Mouse (Mus musculus) cerebellum, adult 11 months (tissue): Measurements from ENCODE around the gene Lman2.
A peak's percentile ranks its signal among the peaks of the same experiment; 100 is the strongest.

ENCODE experiments used
- DNase-seq: peaks from one replicate; pipeline ENCODE4 v3.0.0; 2022

Lman2 gene

GRCm38 (mm10) chr13:55370234-55370633 is 7.7 kb upstream of the Lman2 start:
- no peak for DNase-seq

GRCm38 (mm10) chr13:55369531-55370114 is 7.0 kb upstream of the Lman2 start, which contains the start of gene Rgs14:
Rgs14 (plus strand) TSS chr13:55369732.
- no peak for DNase-seq

GRCm38 (mm10) chr13:55368401-55368800 is 5.8 kb upstream of the Lman2 start:
- no peak for DNase-seq

- peak; percentile 38 for DNase-seq
Observed at GRCm38 (mm10) chr13:55361974-55362452, 570 bp downstream of the Lman2 start.

GRCm38 (mm10) chr13:55361145-55361544 is 1.4 kb downstream of the Lman2 start:
- no peak for DNase-seq

- no peak for DNase-seq
Observed at GRCm38 (mm10) chr13:55346745-55347144, 15.8 kb downstream of the Lman2 start.

- DNase-seq: no peak
Observed at GRCm38 (mm10) chr13:55344286-55344685, 18.3 kb downstream of the Lman2 start.

- no peak for DNase-seq
Observed at GRCm38 (mm10) chr13:55342469-55342868, 20.1 kb downstream of the Lman2 start.

GRCm38 (mm10) chr13:55339259-55339658 is 23.3 kb downstream of the Lman2 start:
- DNase-seq: no peak

GRCm38 (mm10) chr13:55338131-55339054 is 24.2 kb downstream of the Lman2 start:
- no peak for DNase-seq

GRCm38 (mm10) chr13:55337341-55337975 is 25.1 kb downstream of the Lman2 start:
- no peak for DNase-seq

- no peak for DNase-seq
Observed at GRCm38 (mm10) chr13:55335701-55336100, 26.9 kb downstream of the Lman2 start.

GRCm38 (mm10) chr13:55332331-55332730 is 30.3 kb downstream of the Lman2 start:
- no peak for DNase-seq

- no peak for DNase-seq
Observed at GRCm38 (mm10) chr13:55330567-55331400, 31.8 kb downstream of the Lman2 start.

GRCm38 (mm10) chr13:55329683-55330566 is 32.7 kb downstream of the Lman2 start, which contains the start of gene Mxd3:
Mxd3 (minus strand) TSS chr13:55329823.
- DNase-seq: peak; percentile 59

- no peak for DNase-seq
Observed at GRCm38 (mm10) chr13:55329109-55329682, 33.4 kb downstream of the Lman2 start.

GRCm38 (mm10) chr13:55328641-55329040 is 33.9 kb downstream of the Lman2 start:
- DNase-seq: no peak

- no peak for DNase-seq
Observed at GRCm38 (mm10) chr13:55328171-55328570, 34.4 kb downstream of the Lman2 start.

GRCm38 (mm10) chr13:55327633-55328032 is 35.0 kb downstream of the Lman2 start:
- peak; percentile 78 for DNase-seq

GRCm38 (mm10) chr13:55327169-55327568 is 35.4 kb downstream of the Lman2 start:
- DNase-seq: no peak

- DNase-seq: no peak
Observed at GRCm38 (mm10) chr13:55325596-55325995, 37.0 kb downstream of the Lman2 start.
